Mouse (Mus musculus): ENCODE measurements around the gene Ttc39d. TPM values are rescaled to one million over a fixed set of nuclear protein-coding genes. Genes with fewer than 3 reads are reported as not detected.

The Ttc39d gene
- polyA plus RNA-seq, 1 experiment, result 0.05 TPM

DNA sequence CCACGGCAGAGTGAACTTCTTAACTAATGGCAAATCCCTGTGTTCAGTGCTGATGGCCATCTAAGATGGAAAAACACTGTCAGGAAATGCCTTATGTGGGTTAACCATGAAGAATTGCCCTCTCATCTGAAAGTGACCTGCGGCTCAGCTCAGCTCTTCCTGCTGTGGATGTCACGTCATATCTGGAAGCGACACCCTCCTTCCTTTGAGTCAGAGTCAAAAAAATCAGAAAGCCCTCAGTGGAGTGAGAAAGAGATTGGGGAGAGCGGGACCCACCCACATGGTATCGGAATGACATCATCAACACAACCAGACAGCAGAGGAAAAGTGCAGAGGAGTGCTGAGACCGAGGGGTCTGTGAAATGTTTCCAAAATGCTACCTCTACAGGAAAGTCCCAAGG, 39.4 kb upstream of the Ttc39d start:
- 51% methylated on average over 7 of the region's 7 CpGs for WGBS
- peak; percentile 59 for DNase-seq
- H3K27ac ChIP-seq (ENCODE audit: insufficient read depth, low read depth, low read length), result no peak overlapping the region; the same call in 1 of the 2 replicates

DNA sequence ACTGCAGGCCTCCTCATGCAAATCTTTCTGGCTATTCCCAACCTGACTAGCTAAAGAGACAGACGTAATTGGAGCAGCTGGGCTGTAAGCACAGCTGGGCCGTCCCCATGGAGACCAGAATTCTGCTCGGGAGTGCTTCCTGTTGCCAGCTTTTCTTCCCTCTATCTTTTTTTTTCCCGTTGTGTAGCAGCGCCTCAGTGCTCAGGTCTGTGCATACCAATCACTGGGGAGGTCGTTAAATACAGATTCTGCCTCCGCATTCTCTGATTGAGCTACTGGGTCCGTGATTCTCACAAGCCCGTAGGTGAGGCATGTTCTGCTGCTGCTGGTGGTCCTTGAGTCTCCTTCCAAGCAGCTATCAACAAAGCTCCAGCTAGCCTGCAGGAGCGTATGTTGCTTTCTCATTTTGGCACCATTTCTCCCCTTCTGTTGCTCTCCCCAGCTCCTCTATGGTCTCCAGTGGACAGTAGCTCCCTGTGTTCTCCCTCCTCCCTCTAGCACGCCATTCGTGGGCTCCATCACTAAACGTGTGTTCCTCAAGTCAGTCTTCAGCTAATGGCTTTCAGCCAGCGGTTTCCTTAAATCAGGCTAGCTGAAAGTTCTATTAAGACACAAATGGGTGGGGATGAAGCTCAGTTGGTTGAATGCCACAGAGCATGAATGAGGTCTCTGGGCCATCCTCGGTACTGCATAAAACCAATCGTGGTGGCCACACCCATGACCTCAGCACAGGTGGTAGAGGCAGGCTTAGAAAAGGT, 38.7 kb upstream of the Ttc39d start:
- TF ChIP-seq CTCF (conservative IDR thresholded peaks at IDR 0.05; ENCODE audit: insufficient read depth, insufficient read length, low read depth, low read length) (no peak), POLR2A (IDR thresholded peaks at IDR 0.05; ENCODE audit: low read depth, low read length) (no peak)
- Histone ChIP-seq H3K4me1 (ENCODE audit: control insufficient read depth, insufficient read depth, low read length) (peaks cover 5% of the 10 kb centered on the region), H3K27ac (ENCODE audit: insufficient read depth, low read depth, low read length) (peak overlapping the region; percentile 5), H3K4me3 (ENCODE audit: insufficient read depth, low read depth, low read length) (no peak overlapping the region), H3K36me3 (ENCODE audit: control insufficient read depth, insufficient read depth, low read length) (no peaks in the 10 kb centered on the region), H3K27me3 (replicated peaks; ENCODE audit: control insufficient read depth, insufficient read depth, low read length) (no peaks in the 10 kb centered on the region)
- peak; percentile 27 for DNase-seq
- 38% methylated on average over 16 of the region's 16 CpGs for WGBS

More for the DNA sequence above, 39.4 kb upstream of the Ttc39d start:
- H3K27me3 ChIP-seq (replicated peaks; ENCODE audit: control insufficient read depth, insufficient read depth, low read length), result no peaks in the 10 kb centered on the region
- TF ChIP-seq POLR2A (IDR thresholded peaks at IDR 0.05; ENCODE audit: low read depth, low read length) (no peak), CTCF (conservative IDR thresholded peaks at IDR 0.05; ENCODE audit: insufficient read depth, insufficient read length, low read depth, low read length) (no peak)
- H3K4me1 ChIP-seq (ENCODE audit: control insufficient read depth, insufficient read depth, low read length), result peaks cover 5% of the 10 kb centered on the region
- no peaks in the 10 kb centered on the region for H3K36me3 ChIP-seq (ENCODE audit: control insufficient read depth, insufficient read depth, low read length)
- H3K4me3 ChIP-seq (ENCODE audit: insufficient read depth, low read depth, low read length), result no peak overlapping the region

DNA sequence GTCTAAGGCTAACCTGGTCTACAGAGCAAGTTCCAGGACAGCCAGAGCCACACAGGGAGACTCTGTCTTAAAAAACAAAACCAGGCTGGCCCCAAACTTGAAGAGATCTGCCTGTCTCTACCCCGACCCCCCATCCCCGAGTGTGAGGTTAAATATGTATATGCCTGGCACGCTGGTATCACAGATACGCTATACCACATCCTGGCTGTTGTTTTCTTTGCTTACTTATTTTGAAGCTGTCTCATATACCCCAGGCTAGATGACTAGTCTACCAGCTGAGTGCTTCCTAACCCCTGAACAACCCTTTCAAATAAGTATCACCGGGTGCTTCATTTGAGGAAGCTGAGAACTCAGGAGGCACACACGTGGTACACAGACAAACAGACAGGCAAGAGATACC, 37.5 kb upstream of the Ttc39d start:
- no peak for DNase-seq
- H3K36me3 ChIP-seq (ENCODE audit: control insufficient read depth, insufficient read depth, low read length), result no peaks in the 10 kb centered on the region
- no peak for TF ChIP-seq CTCF (conservative IDR thresholded peaks at IDR 0.05; ENCODE audit: insufficient read depth, insufficient read length, low read depth, low read length)
- TF ChIP-seq POLR2A (IDR thresholded peaks at IDR 0.05; ENCODE audit: low read depth, low read length), result no peak
- H3K27me3 ChIP-seq (replicated peaks; ENCODE audit: control insufficient read depth, insufficient read depth, low read length), result no peaks in the 10 kb centered on the region
- H3K4me3 ChIP-seq (ENCODE audit: insufficient read depth, low read depth, low read length), result no peak overlapping the region
- WGBS, result 97% methylated on average over 6 of the region's 6 CpGs
- no peaks in the 10 kb centered on the region for H3K4me1 ChIP-seq (ENCODE audit: control insufficient read depth, insufficient read depth, low read length)
- no peak overlapping the region for H3K27ac ChIP-seq (ENCODE audit: insufficient read depth, low read depth, low read length)

DNA sequence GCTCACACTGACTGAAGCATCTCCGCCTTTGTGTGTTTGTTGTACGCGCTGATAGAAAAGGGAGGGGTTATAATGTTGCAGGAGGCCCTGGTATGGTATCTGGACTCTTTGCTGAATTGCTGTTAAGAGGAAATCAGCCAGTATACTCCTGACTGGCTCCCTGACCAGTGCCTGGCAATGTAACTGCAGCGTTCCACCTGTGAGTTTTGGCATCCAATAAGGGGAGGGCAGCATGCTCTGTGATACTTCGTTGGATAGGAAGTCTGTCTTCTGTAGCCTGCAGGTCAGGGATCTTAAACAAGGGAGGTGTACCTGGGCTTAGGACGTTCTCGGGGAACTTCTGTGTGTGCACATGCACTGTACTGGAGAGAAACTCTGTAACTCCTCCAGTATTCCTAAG, 36.3 kb upstream of the Ttc39d start:
- no peak for DNase-seq
- H3K27ac ChIP-seq (ENCODE audit: insufficient read depth, low read depth, low read length), result no peak overlapping the region
- WGBS, result 90% methylated on average over 7 of the region's 7 CpGs

DNA sequence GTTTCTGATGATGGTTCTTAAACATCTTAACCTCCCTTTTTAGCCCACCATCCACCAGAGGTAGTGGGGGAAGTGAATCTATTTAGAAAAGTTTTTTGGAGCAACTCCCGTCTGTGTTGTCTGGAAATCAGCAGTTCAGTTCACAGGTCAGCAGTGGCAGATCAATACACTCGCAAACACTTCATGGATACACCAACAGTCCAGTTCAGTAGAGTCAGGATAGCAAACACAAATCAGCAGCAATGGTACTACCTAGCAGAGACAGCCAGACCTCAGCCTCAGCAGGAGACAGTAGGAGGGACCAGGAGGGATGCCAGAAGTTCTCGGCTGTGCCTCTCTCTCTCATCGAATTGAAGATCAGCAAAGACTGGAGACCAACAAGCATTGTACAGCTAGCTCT, 35.3 kb upstream of the Ttc39d start:
- H3K27ac ChIP-seq (ENCODE audit: insufficient read depth, low read depth, low read length), result no peak overlapping the region
- H3K36me3 ChIP-seq (ENCODE audit: control insufficient read depth, insufficient read depth, low read length), result no peaks in the 10 kb centered on the region
- no peaks in the 10 kb centered on the region for H3K27me3 ChIP-seq (replicated peaks; ENCODE audit: control insufficient read depth, insufficient read depth, low read length)
- WGBS, result 86% methylated on average over 4 of the region's 4 CpGs
- no peak for TF ChIP-seq POLR2A (IDR thresholded peaks at IDR 0.05; ENCODE audit: low read depth, low read length)
- TF ChIP-seq CTCF (conservative IDR thresholded peaks at IDR 0.05; ENCODE audit: insufficient read depth, insufficient read length, low read depth, low read length), result no peak
- no peaks in the 10 kb centered on the region for H3K4me1 ChIP-seq (ENCODE audit: control insufficient read depth, insufficient read depth, low read length)
- DNase-seq, result no peak
- H3K4me3 ChIP-seq (ENCODE audit: insufficient read depth, low read depth, low read length), result no peak overlapping the region

More for the DNA sequence above, 36.3 kb upstream of the Ttc39d start:
- TF ChIP-seq POLR2A (IDR thresholded peaks at IDR 0.05; ENCODE audit: low read depth, low read length) (no peak), CTCF (conservative IDR thresholded peaks at IDR 0.05; ENCODE audit: insufficient read depth, insufficient read length, low read depth, low read length) (no peak)
- Histone ChIP-seq H3K36me3 (ENCODE audit: control insufficient read depth, insufficient read depth, low read length) (no peaks in the 10 kb centered on the region), H3K27me3 (replicated peaks; ENCODE audit: control insufficient read depth, insufficient read depth, low read length) (no peaks in the 10 kb centered on the region), H3K4me1 (ENCODE audit: control insufficient read depth, insufficient read depth, low read length) (no peaks in the 10 kb centered on the region), H3K4me3 (ENCODE audit: insufficient read depth, low read depth, low read length) (no peak overlapping the region)

DNA sequence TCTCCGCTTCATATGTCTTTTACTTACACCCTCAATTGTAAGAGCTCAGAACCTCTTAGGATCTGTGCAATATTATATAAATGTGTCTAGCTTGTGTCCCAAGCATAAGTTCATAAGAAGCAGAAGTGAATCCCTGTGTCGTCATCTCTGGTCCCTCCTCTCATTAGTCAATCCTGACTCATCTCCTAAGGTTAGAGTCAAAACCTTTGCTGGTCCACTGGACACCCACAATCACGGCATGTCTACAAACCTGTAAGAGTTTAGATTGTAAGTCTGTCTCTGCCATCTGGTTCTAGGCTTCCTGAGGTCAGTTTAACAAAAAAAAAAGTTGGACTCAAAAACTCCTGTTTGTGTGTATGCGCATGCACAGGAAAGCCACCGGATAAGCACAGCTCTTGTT, 34.5 kb upstream of the Ttc39d start:
- Histone ChIP-seq H3K4me1 (ENCODE audit: control insufficient read depth, insufficient read depth, low read length) (no peaks in the 10 kb centered on the region), H3K27me3 (replicated peaks; ENCODE audit: control insufficient read depth, insufficient read depth, low read length) (no peaks in the 10 kb centered on the region), H3K27ac (ENCODE audit: insufficient read depth, low read depth, low read length) (no peak overlapping the region), H3K36me3 (ENCODE audit: control insufficient read depth, insufficient read depth, low read length) (no peaks in the 10 kb centered on the region), H3K4me3 (ENCODE audit: insufficient read depth, low read depth, low read length) (no peak overlapping the region)
- TF ChIP-seq POLR2A (IDR thresholded peaks at IDR 0.05; ENCODE audit: low read depth, low read length) (no peak), CTCF (conservative IDR thresholded peaks at IDR 0.05; ENCODE audit: insufficient read depth, insufficient read length, low read depth, low read length) (no peak)
- 73% methylated on average over 5 of the region's 5 CpGs for WGBS
- DNase-seq, result no peak

DNA sequence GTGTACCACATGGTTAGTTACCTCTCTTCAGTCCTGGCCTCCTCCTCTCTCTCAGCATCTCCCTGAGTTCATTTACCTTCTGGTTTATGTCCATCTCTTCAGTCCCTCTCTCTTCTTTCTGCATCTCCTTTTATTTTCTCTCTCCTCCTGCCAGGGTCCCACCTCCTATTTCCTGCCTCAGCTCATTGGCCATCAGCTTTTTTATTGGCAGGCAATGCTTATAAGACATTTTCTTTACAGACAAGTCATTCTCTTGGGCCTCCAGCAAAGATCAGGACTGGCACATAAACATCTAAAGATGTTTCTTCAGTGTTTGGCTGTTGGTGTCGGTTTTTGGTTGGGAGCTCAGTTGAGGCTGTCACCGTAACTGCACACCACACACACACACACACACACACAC, 33.6 kb upstream of the Ttc39d start:
- H3K4me3 ChIP-seq (ENCODE audit: insufficient read depth, low read depth, low read length), result no peak overlapping the region
- H3K4me1 ChIP-seq (ENCODE audit: control insufficient read depth, insufficient read depth, low read length), result no peaks in the 10 kb centered on the region
- H3K27me3 ChIP-seq (replicated peaks; ENCODE audit: control insufficient read depth, insufficient read depth, low read length), result no peaks in the 10 kb centered on the region
- WGBS, result 96% methylated on average over 2 of the region's 2 CpGs
- H3K27ac ChIP-seq (ENCODE audit: insufficient read depth, low read depth, low read length), result no peak overlapping the region
- no peak for DNase-seq
- no peaks in the 10 kb centered on the region for H3K36me3 ChIP-seq (ENCODE audit: control insufficient read depth, insufficient read depth, low read length)
- TF ChIP-seq POLR2A (IDR thresholded peaks at IDR 0.05; ENCODE audit: low read depth, low read length), result no peak
